Mouse (Mus musculus): ENCODE results near the gene Fxr2. TPM values are rescaled to one million over a fixed set of nuclear protein-coding genes. Genes with fewer than 3 reads are reported as not detected.

Fxr2 gene
- polyA plus RNA-seq, 1 experiment from 2014 or later: 31.3 TPM

DNA sequence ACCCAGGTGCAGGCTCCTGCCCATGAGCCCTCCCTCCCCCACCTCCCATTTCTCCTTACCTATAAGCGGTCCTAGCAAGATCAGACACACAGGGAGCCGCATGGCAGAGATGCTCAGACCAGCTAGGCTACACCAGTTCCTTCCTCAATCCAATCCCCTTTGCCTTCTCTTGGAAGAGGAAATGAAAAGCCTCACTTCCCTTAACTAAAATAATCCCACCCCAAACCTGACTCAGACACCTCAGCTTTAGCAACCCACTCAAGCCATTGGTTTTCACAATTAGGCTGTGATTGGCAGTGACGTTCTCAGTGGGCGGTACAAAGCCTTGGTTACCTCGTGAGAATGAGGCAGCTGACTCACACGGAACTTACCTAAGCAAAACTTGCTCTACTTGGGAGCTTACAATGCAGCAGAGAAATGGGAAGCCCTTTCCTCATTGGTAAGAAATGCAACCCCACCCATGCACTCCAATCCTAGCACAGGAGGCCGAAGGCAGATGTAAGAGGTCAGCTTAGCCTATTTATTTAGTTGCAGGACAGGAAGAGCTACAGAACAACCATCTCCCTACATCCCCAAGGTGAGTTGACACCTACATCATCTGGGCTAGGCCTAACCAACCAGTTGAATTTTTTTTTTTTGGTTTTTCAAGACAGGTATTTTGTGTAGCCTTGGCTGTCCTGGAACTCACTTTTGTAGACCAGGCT is 33.3 kb downstream of the Fxr2 start, which contains the start of gene Cd68:
Cd68 (minus strand) TSS at position 193 of the 704 bp plus-strand sequence.
- WGBS: 36% methylated on average over 7 of the region's 7 CpGs
- Histone ChIP-seq H3K27me3 (ENCODE audit: control insufficient read depth, insufficient read depth, low read length) (no peaks in the 10 kb centered on the region), H3K9me3 (ENCODE audit: control insufficient read depth, low read length) (no peaks in the 10 kb centered on the region), H3K4me1 (replicated peaks; ENCODE audit: control insufficient read depth, insufficient read depth, low read length) (peaks cover 4% of the 10 kb centered on the region; the same call in 1 of the 2 replicates), H3K36me3 (ENCODE audit: control insufficient read depth, insufficient read depth, low read length) (peaks cover 19% of the 10 kb centered on the region), H3K27ac (ENCODE audit: low read depth, low read length) (0 out of 2 replicates have a peak within 1 kb of the TSS, but pooled peaks have one; percentile 13), H3K9ac (ENCODE audit: low read depth, low read length) (no peak within 1 kb of the TSS), H3K4me3 (ENCODE audit: low read depth, low read length) (0 out of 2 replicates have a peak within 1 kb of the TSS, but pooled peaks have one; percentile 6), H3K4me2 (replicated peaks; ENCODE audit: low read depth, low read length) (no peak within 1 kb of the TSS)
- ATAC-seq (ENCODE audit: low FRiP score) (no peak), DNase-seq (ENCODE audit: low spot score) (peak; percentile 39)

- Histone ChIP-seq H3K4me3 (ENCODE audit: low read depth, low read length) (no peak overlapping the region), H3K4me2 (replicated peaks; ENCODE audit: low read depth, low read length) (no peak overlapping the region), H3K27ac (ENCODE audit: low read depth, low read length) (no peak overlapping the region), H3K4me1 (replicated peaks; ENCODE audit: control insufficient read depth, insufficient read depth, low read length) (peaks cover 4% of the 10 kb centered on the region; the same call in 1 of the 2 replicates), H3K9me3 (ENCODE audit: control insufficient read depth, low read length) (no peaks in the 10 kb centered on the region), H3K36me3 (ENCODE audit: control insufficient read depth, insufficient read depth, low read length) (peaks cover 19% of the 10 kb centered on the region), H3K27me3 (ENCODE audit: control insufficient read depth, insufficient read depth, low read length) (no peaks in the 10 kb centered on the region), H3K9ac (ENCODE audit: low read depth, low read length) (no peak overlapping the region)
- 87% methylated on average over 3 of the region's 3 CpGs for WGBS
- no peak for ATAC-seq (ENCODE audit: low FRiP score)
- DNase-seq (ENCODE audit: low spot score): no peak
Observed at GRCm38 (mm10) chr11:69666665-69667005, 33.8 kb downstream of the Fxr2 start.

DNA sequence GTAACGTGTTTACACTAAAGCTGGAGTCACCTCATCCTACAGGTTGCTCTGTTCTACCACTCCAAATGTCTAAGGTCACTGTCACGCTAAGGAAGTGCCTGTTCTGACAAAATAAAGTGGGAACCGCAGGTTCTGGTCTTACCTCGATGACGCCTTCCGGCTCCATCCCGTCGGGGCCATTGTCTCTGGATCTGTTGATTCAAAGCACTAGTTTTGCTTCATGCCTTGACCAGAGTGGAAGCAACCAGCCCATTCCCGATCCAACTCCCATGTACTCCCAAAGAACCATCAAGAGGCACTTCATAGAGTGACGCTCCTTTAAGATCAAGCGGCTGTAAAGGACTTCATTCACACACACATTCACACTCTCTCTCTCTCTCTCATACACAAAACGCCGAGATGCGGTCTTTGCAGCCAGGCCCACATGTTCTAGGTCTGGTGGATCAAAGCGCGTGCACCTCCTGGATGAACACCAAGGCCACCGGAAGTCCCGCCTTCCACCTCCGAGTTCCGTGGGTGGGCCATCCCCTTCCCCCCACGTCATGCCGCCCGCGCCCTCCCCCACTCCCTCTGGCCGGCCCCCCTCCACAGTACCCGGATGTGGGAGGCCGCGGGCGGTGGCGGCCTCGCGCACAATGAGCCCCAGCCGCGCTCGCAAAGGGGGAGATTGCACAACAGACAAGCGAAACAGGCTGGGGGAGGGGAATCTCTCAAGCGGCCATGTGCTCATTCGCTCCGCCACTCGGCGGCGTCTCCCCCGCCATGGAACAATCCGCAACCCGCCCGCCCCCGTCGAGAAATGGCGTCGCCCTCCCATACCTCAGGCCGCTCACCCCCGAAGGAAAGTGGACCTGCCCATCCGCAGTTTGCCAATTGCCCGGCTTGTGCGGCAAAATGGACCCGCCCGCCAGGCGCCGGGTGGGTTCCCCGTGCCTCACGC is 38.3 kb downstream of the Fxr2 start:
- no peaks in the 10 kb centered on the region for H3K9me3 ChIP-seq (ENCODE audit: control insufficient read depth, low read length)
- H3K4me1 ChIP-seq (replicated peaks; ENCODE audit: control insufficient read depth, insufficient read depth, low read length): no peaks in the 10 kb centered on the region; the same call in 1 of the 2 replicates
- peak overlapping the region; percentile 93 for H3K27ac ChIP-seq (ENCODE audit: low read depth, low read length)
- peaks cover 24% of the 10 kb centered on the region for H3K36me3 ChIP-seq (ENCODE audit: control insufficient read depth, insufficient read depth, low read length)
- WGBS: 2% methylated on average over 48 of the region's 61 CpGs
- H3K4me2 ChIP-seq (replicated peaks; ENCODE audit: low read depth, low read length): peak overlapping the region; percentile 88
- no peaks in the 10 kb centered on the region for H3K27me3 ChIP-seq (ENCODE audit: control insufficient read depth, insufficient read depth, low read length)
- H3K4me3 ChIP-seq (ENCODE audit: low read depth, low read length): peak overlapping the region; percentile 87
- ATAC-seq (ENCODE audit: low FRiP score) (peak; percentile 75), DNase-seq (ENCODE audit: low spot score) (peak; percentile 97)
- peak overlapping the region; percentile 96 for H3K9ac ChIP-seq (ENCODE audit: low read depth, low read length)

- under 1% methylated on average over 26 of the region's 43 CpGs for WGBS
- H3K27ac ChIP-seq (ENCODE audit: low read depth, low read length): peak overlapping the region; percentile 93
- H3K4me1 ChIP-seq (replicated peaks; ENCODE audit: control insufficient read depth, insufficient read depth, low read length): no peaks in the 10 kb centered on the region; the same call in 1 of the 2 replicates
- peak overlapping the region; percentile 88 for H3K4me2 ChIP-seq (replicated peaks; ENCODE audit: low read depth, low read length)
- peak overlapping the region; percentile 87 for H3K4me3 ChIP-seq (ENCODE audit: low read depth, low read length)
- ATAC-seq (ENCODE audit: low FRiP score) (peak; percentile 6; the same call in 1 of the 2 replicates), DNase-seq (ENCODE audit: low spot score) (no peak)
- H3K9ac ChIP-seq (ENCODE audit: low read depth, low read length): peak overlapping the region; percentile 96
- peaks cover 30% of the 10 kb centered on the region for H3K36me3 ChIP-seq (ENCODE audit: control insufficient read depth, insufficient read depth, low read length)
- no peaks in the 10 kb centered on the region for H3K9me3 ChIP-seq (ENCODE audit: control insufficient read depth, low read length)
- no peaks in the 10 kb centered on the region for H3K27me3 ChIP-seq (ENCODE audit: control insufficient read depth, insufficient read depth, low read length)
Observed at GRCm38 (mm10) chr11:69671726-69672124, 38.9 kb downstream of the Fxr2 start.

GRCm38 (mm10) chr11:69672211-69672706 is 39.5 kb downstream of the Fxr2 start, which contains the start of gene Eif4a1:
TSS of gene Eif4a1 (minus strand) at chr11:69672423.
- H3K36me3 ChIP-seq (ENCODE audit: control insufficient read depth, insufficient read depth, low read length): peaks cover 31% of the 10 kb centered on the region
- WGBS: under 1% methylated on average over 36 of the region's 36 CpGs
- DNase-seq (ENCODE audit: low spot score) (peak; percentile 100), ATAC-seq (ENCODE audit: low FRiP score) (peak; percentile 99)
- H3K27ac ChIP-seq (ENCODE audit: low read depth, low read length): peak within 1 kb of the TSS; percentile 93
- H3K27me3 ChIP-seq (ENCODE audit: control insufficient read depth, insufficient read depth, low read length): no peaks in the 10 kb centered on the region
- peak within 1 kb of the TSS; percentile 88 for H3K4me2 ChIP-seq (replicated peaks; ENCODE audit: low read depth, low read length)
- H3K4me3 ChIP-seq (ENCODE audit: low read depth, low read length): peak within 1 kb of the TSS; percentile 87
- H3K4me1 ChIP-seq (replicated peaks; ENCODE audit: control insufficient read depth, insufficient read depth, low read length): no peaks in the 10 kb centered on the region; the same call in 1 of the 2 replicates
- peak within 1 kb of the TSS; percentile 96 for H3K9ac ChIP-seq (ENCODE audit: low read depth, low read length)
- no peaks in the 10 kb centered on the region for H3K9me3 ChIP-seq (ENCODE audit: control insufficient read depth, low read length)

DNA sequence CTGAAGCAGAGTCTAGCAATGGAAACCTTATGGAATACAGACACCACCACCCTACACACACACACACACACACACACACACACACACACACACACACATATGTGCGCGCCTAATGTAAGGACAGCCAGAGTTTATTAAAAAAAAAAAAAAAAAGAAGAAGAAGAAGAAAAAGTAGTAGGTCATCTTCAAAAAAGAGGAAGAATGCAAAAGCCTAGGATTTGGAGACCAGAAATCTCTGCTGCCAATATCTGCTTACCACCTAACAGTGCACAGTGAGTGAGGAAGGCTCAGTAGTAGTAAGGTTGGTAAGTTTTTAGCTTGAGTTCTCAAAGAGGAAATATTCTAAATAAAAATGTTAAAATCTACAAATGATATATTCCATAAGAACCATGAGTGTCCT is 46.4 kb downstream of the Fxr2 start:
- Histone ChIP-seq H3K27me3 (ENCODE audit: control insufficient read depth, insufficient read depth, low read length) (no peaks in the 10 kb centered on the region), H3K4me1 (replicated peaks; ENCODE audit: control insufficient read depth, insufficient read depth, low read length) (peaks cover 5% of the 10 kb centered on the region; the same call in 1 of the 2 replicates), H3K9me3 (ENCODE audit: control insufficient read depth, low read length) (no peaks in the 10 kb centered on the region), H3K27ac (ENCODE audit: low read depth, low read length) (no peak overlapping the region), H3K4me2 (replicated peaks; ENCODE audit: low read depth, low read length) (no peak overlapping the region), H3K4me3 (ENCODE audit: low read depth, low read length) (no peak overlapping the region), H3K36me3 (ENCODE audit: control insufficient read depth, insufficient read depth, low read length) (peaks cover 9% of the 10 kb centered on the region; the same call in 1 of the 2 replicates), H3K9ac (ENCODE audit: low read depth, low read length) (no peak overlapping the region)
- no peak for DNase-seq (ENCODE audit: low spot score)
- 86% methylated on average over 2 of the region's 2 CpGs for WGBS
- no peak for ATAC-seq (ENCODE audit: low FRiP score)

DNA sequence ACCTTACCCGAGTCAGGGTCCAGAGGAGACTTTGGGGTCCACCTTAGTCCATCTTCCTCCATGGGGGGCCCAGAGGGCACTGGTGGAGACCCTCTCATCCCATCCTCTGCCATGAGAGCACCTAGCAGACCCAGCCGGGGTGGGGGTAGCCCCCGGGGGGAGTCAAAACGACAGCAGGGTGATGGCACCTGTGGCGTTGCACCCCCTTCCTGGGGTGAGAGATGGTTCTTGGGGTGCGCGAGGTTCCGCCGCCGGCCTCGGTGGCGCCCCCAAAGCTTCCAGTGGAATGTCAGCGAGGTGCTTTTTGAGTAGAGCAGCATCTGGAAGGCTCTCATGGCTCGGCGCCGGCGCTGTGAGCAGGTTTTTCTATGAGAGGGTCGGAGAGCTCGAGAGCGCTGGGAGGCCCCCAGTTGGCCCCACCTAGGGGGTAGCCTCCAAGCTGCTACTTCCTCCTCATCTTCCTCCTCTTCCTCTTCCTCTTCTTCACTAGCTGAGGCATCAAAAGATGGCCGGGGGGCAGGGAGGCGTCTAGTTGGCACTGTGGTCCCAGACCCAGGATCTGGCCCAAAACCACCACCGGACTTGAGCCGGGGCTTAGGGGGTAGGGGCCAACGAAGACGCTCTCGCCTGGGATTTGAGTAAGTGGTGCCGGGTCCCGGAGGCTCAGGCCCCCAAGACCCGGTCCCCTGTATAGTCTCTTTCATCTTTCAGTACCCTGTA is 47.5 kb downstream of the Fxr2 start:
- no peak overlapping the region for H3K9ac ChIP-seq (ENCODE audit: low read depth, low read length)
- no peak for ATAC-seq (ENCODE audit: low FRiP score)
- peak overlapping the region; percentile 90; the same call in 1 of the 2 replicates for H3K4me2 ChIP-seq (replicated peaks; ENCODE audit: low read depth, low read length)
- DNase-seq (ENCODE audit: low spot score): no peak
- H3K4me3 ChIP-seq (ENCODE audit: low read depth, low read length): no peak overlapping the region
- WGBS: 92% methylated on average over 30 of the region's 30 CpGs
- H3K36me3 ChIP-seq (ENCODE audit: control insufficient read depth, insufficient read depth, low read length): peaks cover 7% of the 10 kb centered on the region; the same call in 1 of the 2 replicates
- peaks cover 5% of the 10 kb centered on the region; the same call in 1 of the 2 replicates for H3K4me1 ChIP-seq (replicated peaks; ENCODE audit: control insufficient read depth, insufficient read depth, low read length)
- no peaks in the 10 kb centered on the region for H3K27me3 ChIP-seq (ENCODE audit: control insufficient read depth, insufficient read depth, low read length)
- H3K27ac ChIP-seq (ENCODE audit: low read depth, low read length): no peak overlapping the region
- H3K9me3 ChIP-seq (ENCODE audit: control insufficient read depth, low read length): no peaks in the 10 kb centered on the region
